Mouse (Mus musculus) ES-E14 (cell line): ENCODE measurements around the gene Gm30083.

ENCODE experiments used
- CHD2 ChIP-seq: IDR thresholded peaks from 2 replicates; pipeline ENCODE4 v1.6.1; 2014; ENCODE audit warnings: mild to moderate bottlenecking, low read depth, low read length, inconsistent platforms
- HCFC1 ChIP-seq: IDR thresholded peaks from 2 replicates; pipeline ENCODE4 v1.6.1; 2012; ENCODE audit warnings: low read length, inconsistent platforms, borderline replicate concordance; ENCODE audit not compliant: insufficient read depth
- MAFK ChIP-seq: IDR thresholded peaks from 2 replicates; pipeline ENCODE4 v1.6.1; 2014; ENCODE audit warnings: mild to moderate bottlenecking, low read depth, low read length, inconsistent platforms; ENCODE audit not compliant: insufficient read depth
- ZC3H11A ChIP-seq: IDR thresholded peaks from 2 replicates; pipeline ENCODE4 v1.6.1; 2012; ENCODE audit warnings: low read depth, mild to moderate bottlenecking, inconsistent platforms, low read length, borderline replicate concordance
- ZNF384 ChIP-seq: IDR thresholded peaks from 2 replicates; pipeline ENCODE4 v1.6.1; 2012; ENCODE audit warnings: low read depth, low read length, inconsistent platforms

- no peak for TF ChIP-seq MAFK
- TF ChIP-seq ZC3H11A: no peak
- no peak for TF ChIP-seq ZNF384
- no peak for TF ChIP-seq CHD2
- no peak for TF ChIP-seq HCFC1
Observed at GRCm38 (mm10) chr14:33939117-33939516, 75.9 kb downstream of the Gm30083 start.
